ENCODE assay signal across 21 mouse cellular contexts in the genomic region with DNA sequence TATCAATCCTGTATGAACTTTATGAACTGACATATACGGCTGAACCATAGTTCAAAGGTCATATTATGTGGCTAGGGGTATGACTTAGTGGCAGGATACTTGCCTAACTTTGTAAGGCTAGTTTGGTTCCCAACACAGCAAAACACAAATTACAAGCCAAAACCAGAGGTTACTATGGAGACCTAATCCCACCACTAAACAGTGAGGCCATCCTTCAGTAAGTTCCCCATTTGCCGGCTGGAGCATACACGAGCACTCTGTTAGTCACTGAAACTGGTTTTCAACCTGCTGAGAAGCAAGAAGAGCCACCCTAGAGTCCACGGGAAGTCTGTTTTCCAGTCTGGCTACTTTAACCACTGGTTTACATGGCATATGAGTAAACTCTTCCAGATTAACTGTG. TPM values are rescaled to one million over a fixed set of nuclear protein-coding genes. Genes with fewer than 3 reads are reported as not detected.
A peak's percentile ranks its signal among the peaks of the same experiment; 100 is the strongest.
DNase-seq lines count a peak whose midpoint lies in the region; ATAC-seq and TF ChIP-seq lines count a peak whose summit lies in the region.
"Had no signal": no experiment of that assay in that cellular context is flagged by ENCODE, and none has a peak within 500 bp of the region (broad histone marks: within the 10 kb centered on the region; RNA-seq: fewer than 3 reads in every experiment).

No protein-coding gene starts in this region.

- peaks cover 13% of the 10 kb centered on the region for H3K36me3 ChIP-seq in midbrain, embryonic 13.5 days
- H3K36me3 ChIP-seq in midbrain, embryonic 14.5 days (ENCODE audit: control insufficient read depth, insufficient read depth, low read length), result 0 out of 2 replicates have a peak, but pooled peaks cover 13% of the 10 kb centered on the region
- H3K36me3 ChIP-seq in hindbrain, embryonic 12.5 days, result peaks cover 8% of the 10 kb centered on the region; the same call in 1 of the 2 replicates
- H3K36me3 ChIP-seq: G1E had no signal

- H3K9ac ChIP-seq in midbrain, embryonic 13.5 days (replicated peaks), result no peak overlapping the region
- no peak overlapping the region for H3K9ac ChIP-seq in midbrain, embryonic 14.5 days (replicated peaks; ENCODE audit: low read length)
- no peak overlapping the region for H3K9ac ChIP-seq in hindbrain, embryonic 12.5 days
- H3K9ac ChIP-seq: forebrain, embryonic 13.5 days; forebrain, postnatal 0 days; heart, embryonic 12.5 days had no signal

- no peak for TF ChIP-seq CTCF in brain, embryonic 14.5 days (IDR thresholded peaks at IDR 0.05; ENCODE audit: borderline replicate concordance, extremely low read depth, insufficient read depth, insufficient read length)

- WGBS in midbrain, embryonic 13.5 days, result 40% methylated on average over 4 of the region's 4 CpGs
- WGBS in midbrain, embryonic 14.5 days, result 39% methylated on average over 4 of the region's 4 CpGs
- WGBS in hindbrain, embryonic 12.5 days, result 75% methylated on average over 4 of the region's 4 CpGs

- no peaks in the 10 kb centered on the region for H3K4me1 ChIP-seq in midbrain, embryonic 13.5 days (replicated peaks)
- no peaks in the 10 kb centered on the region for H3K4me1 ChIP-seq in midbrain, embryonic 14.5 days (ENCODE audit: control insufficient read depth, insufficient read depth, low read length)
- no peaks in the 10 kb centered on the region for H3K4me1 ChIP-seq in hindbrain, embryonic 12.5 days
- H3K4me1 ChIP-seq: embryonic facial prominence, embryonic 10.5 days had no signal

- peak; percentile 60; the same call in 1 of the 2 replicates for ATAC-seq in midbrain, embryonic 13.5 days
- no peak for ATAC-seq in midbrain, embryonic 14.5 days (ENCODE audit: low FRiP score, low TSS enrichment)
- peak; percentile 92 for ATAC-seq in megakaryocyte progenitor cell, adult 5-6 weeks (replicated peaks; ENCODE audit: poor library complexity)
- no peak for ATAC-seq in hindbrain, embryonic 12.5 days (ENCODE audit: low FRiP score)
- ATAC-seq: activated CD4-positive, CD25-positive, alpha-beta regulatory T cell, adult 4 months; CD4-positive, CD25-positive, alpha-beta regulatory T cell, adult 4 months; forebrain, embryonic 13.5 days; forebrain, postnatal 0 days; hindbrain, embryonic 16.5 days; Patski had no signal

- no peaks in the 10 kb centered on the region for H3K9me3 ChIP-seq in midbrain, embryonic 13.5 days
- no peaks in the 10 kb centered on the region for H3K9me3 ChIP-seq in midbrain, embryonic 14.5 days (ENCODE audit: control insufficient read depth, low read length)
- H3K9me3 ChIP-seq in hindbrain, embryonic 12.5 days (replicated peaks), result no peaks in the 10 kb centered on the region
- H3K9me3 ChIP-seq: embryonic facial prominence, embryonic 10.5 days; forebrain, embryonic 13.5 days; G1E; heart, embryonic 12.5 days had no signal

- no peak for DNase-seq in midbrain, embryonic 14.5 days
- DNase-seq in brain, embryonic 14.5 days (ENCODE audit: low read depth), result peak; percentile 26
- no peak for DNase-seq in left cerebral cortex, postnatal 25 days (ENCODE audit: low spot score in 2 of 2)
- DNase-seq: adrenal gland, postnatal 14 days; B cell, adult 2 months; cerebellum, adult 18-20 months; cerebellum, adult 9-11 months; cerebellum, postnatal 36 days; forebrain, postnatal 0 days; gastrocnemius, postnatal 14 days had no signal

- H3K27ac ChIP-seq in midbrain, embryonic 13.5 days, result no peak overlapping the region
- H3K27ac ChIP-seq in midbrain, embryonic 14.5 days (replicated peaks; ENCODE audit: low read depth, low read length), result no peak overlapping the region
- no peak overlapping the region for H3K27ac ChIP-seq in hindbrain, embryonic 12.5 days
- H3K27ac ChIP-seq: embryonic facial prominence, embryonic 10.5 days; forebrain, embryonic 13.5 days had no signal

- no peak overlapping the region for H3K4me2 ChIP-seq in midbrain, embryonic 13.5 days (replicated peaks)
- H3K4me2 ChIP-seq in midbrain, embryonic 14.5 days (ENCODE audit: low read length), result no peak overlapping the region
- H3K4me2 ChIP-seq in hindbrain, embryonic 12.5 days (replicated peaks), result no peak overlapping the region
- H3K4me2 ChIP-seq: forebrain, embryonic 13.5 days; heart, embryonic 12.5 days had no signal

- H3K4me3 ChIP-seq in midbrain, embryonic 13.5 days (replicated peaks), result no peak overlapping the region
- no peak overlapping the region for H3K4me3 ChIP-seq in midbrain, embryonic 14.5 days (replicated peaks; ENCODE audit: low read depth, low read length)
- H3K4me3 ChIP-seq in hindbrain, embryonic 12.5 days, result no peak overlapping the region
- H3K4me3 ChIP-seq: embryonic facial prominence, embryonic 10.5 days; forebrain, embryonic 13.5 days; heart, embryonic 12.5 days had no signal

- no peak for TF ChIP-seq POLR2A in brain, embryonic 14.5 days (IDR thresholded peaks at IDR 0.05; ENCODE audit: borderline replicate concordance, extremely low read depth, insufficient read depth, insufficient read length, poor library complexity, severe bottlenecking)

- intact Hi-C loops in left cerebral cortex, postnatal 25 days (cut with DNase I), result no loop called here

- H3K27me3 ChIP-seq in midbrain, embryonic 13.5 days, result no peaks in the 10 kb centered on the region
- no peaks in the 10 kb centered on the region for H3K27me3 ChIP-seq in midbrain, embryonic 14.5 days (ENCODE audit: control insufficient read depth, insufficient read depth, low read length)
- H3K27me3 ChIP-seq in hindbrain, embryonic 12.5 days, result no peaks in the 10 kb centered on the region
- H3K27me3 ChIP-seq: forebrain, embryonic 13.5 days; heart, embryonic 12.5 days; Patski had no signal

RNA-seq across cellular contexts. Expression of a gene that starts 50.0 kb away (rescaled TPM):
- 16.5 and 21.4 TPM in 2 replicates for polyA plus RNA-seq in midbrain, embryonic 13.5 days (2015; fragmentation: Nextera tagmentation; extraction: Ambion mirVana)
- 16.4 and 25.2 TPM in 2 replicates for polyA plus RNA-seq in midbrain, embryonic 14.5 days (2014; fragmentation: Nextera tagmentation; extraction: Ambion mirVana)
- 46.8 and 49.5 TPM in 2 replicates for polyA plus RNA-seq in brain, embryonic 14.5 days (2012; rRNA removed)
- total RNA-seq in megakaryocyte progenitor cell, adult 5-6 weeks (2015), result 5.4 and 7.4 TPM in 2 replicates
- 4.0 and 4.7 TPM in 2 replicates for total RNA-seq in megakaryocyte progenitor cell, adult 5-6 weeks (2017)
- total RNA-seq in left cerebral cortex, postnatal 25 days (2021), result 10 to 100 TPM; 22.8 to 27.4 TPM
- 44.6 and 46.8 TPM in 2 replicates for polyA plus RNA-seq in hindbrain, embryonic 12.5 days (2016; fragmentation: Nextera tagmentation; extraction: Ambion mirVana)
- polyA plus RNA-seq: CD4-positive, CD25-positive, alpha-beta regulatory T cell, adult 4 months; G1E had no signal

Comparison
In these comparisons a context has a peak if more than half of its experiments do, and no peak if none do; other contexts are left out.
1. ATAC-seq: peak in midbrain, embryonic 13.5 days (single experiment) and megakaryocyte progenitor cell, adult 5-6 weeks (single experiment); none in midbrain, embryonic 14.5 days (single experiment) and hindbrain, embryonic 12.5 days (single experiment).